8 mouse cellular contexts compared by ENCODE assay signal in the genomic region with DNA sequence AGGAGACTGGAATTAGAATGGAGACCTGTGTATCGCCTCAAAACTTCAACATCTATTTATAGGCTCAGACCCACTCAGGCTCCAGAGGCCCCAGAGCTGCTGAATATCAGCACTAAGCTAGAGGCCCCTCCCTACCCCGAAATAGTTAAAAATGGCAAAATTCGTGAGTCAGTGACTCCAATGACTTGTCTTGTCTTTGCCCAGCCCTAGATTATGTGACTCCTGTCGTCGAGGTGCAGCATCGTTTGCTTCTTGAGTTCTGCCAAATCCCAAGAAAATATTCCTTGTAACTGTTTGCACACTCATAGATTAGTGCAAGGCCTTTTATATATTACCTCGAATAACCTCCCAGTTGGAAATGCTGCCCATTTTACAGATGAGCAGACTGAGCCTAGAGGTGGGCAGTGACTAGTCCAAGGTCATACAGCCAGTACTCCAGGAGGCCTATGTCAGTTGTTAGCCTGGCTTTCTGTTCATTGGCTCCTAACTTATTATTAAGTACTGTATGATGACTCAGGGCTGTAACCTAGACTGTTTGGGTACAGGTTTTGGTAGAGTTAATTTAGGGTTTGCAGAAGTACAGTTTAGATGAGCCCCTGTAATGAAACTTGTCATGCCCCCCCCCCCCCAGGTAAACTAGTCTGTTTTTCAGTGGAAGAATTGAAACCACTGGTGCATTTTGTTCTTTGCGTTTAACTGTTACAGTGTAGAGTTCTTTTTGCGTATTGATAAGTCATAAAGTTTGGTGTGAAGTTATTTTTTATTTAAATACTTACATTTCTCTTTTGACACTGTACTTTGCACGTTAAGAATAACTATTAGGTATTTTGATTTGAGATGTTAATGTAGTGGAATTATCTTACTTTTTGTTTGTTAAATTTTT. TPM values are rescaled to one million over a fixed set of nuclear protein-coding genes. Genes with fewer than 3 reads are reported as not detected.
DNase-seq lines count a peak whose midpoint lies in the region; ATAC-seq lines count a peak whose summit lies in the region.

No protein-coding gene starts in this region.

- peak overlapping the region; percentile 100 for H3K9ac ChIP-seq in stomach, embryonic 16.5 days (ENCODE audit: low read length)

- 28% methylated on average over 10 of the region's 10 CpGs for WGBS in heart, embryonic 10.5 days
- 22% methylated on average over 10 of the region's 10 CpGs for WGBS in stomach, embryonic 16.5 days

- intact Hi-C loops in heart, postnatal 25 days (cut with DNase I), result no loop called here

- no peaks in the 10 kb centered on the region for H3K36me3 ChIP-seq in heart, embryonic 10.5 days
- no peaks in the 10 kb centered on the region for H3K36me3 ChIP-seq in stomach, embryonic 16.5 days (ENCODE audit: control insufficient read depth, insufficient read depth, low read length)

- H3K27me3 ChIP-seq in heart, embryonic 10.5 days (ENCODE audit: insufficient read depth, poor library complexity, severe bottlenecking), result no peaks in the 10 kb centered on the region
- no peaks in the 10 kb centered on the region for H3K27me3 ChIP-seq in stomach, embryonic 16.5 days (ENCODE audit: control insufficient read depth, insufficient read depth, low read length)

- H3K4me1 ChIP-seq in heart, embryonic 10.5 days, result peaks cover 39% of the 10 kb centered on the region
- H3K4me1 ChIP-seq in stomach, embryonic 16.5 days (ENCODE audit: control insufficient read depth, insufficient read depth, low read length), result peaks cover 35% of the 10 kb centered on the region

- peak overlapping the region; percentile 62 for H3K4me2 ChIP-seq in stomach, embryonic 16.5 days (ENCODE audit: low read depth, low read length)

- ATAC-seq in erythroblast, adult 5-6 weeks (replicated peaks; ENCODE audit: low FRiP score, poor library complexity, severe bottlenecking), result peak; percentile 21; the same call in 1 of the 2 replicates
- no peak for ATAC-seq in stomach, embryonic 16.5 days (ENCODE audit: insufficient read depth, low FRiP score)

- H3K9me3 ChIP-seq in heart, embryonic 10.5 days, result no peaks in the 10 kb centered on the region
- H3K9me3 ChIP-seq in stomach, embryonic 16.5 days (replicated peaks; ENCODE audit: control insufficient read depth, low read length), result no peaks in the 10 kb centered on the region

- H3K4me3 ChIP-seq in heart, embryonic 10.5 days, result peak overlapping the region; percentile 98
- peak overlapping the region; percentile 98 for H3K4me3 ChIP-seq in stomach, embryonic 16.5 days (replicated peaks; ENCODE audit: low read length)

- DNase-seq in heart, embryonic 10.5 days (ENCODE audit: low spot score), result no peak
- no peak for DNase-seq in heart, postnatal 25 days (ENCODE audit: low spot score)
- DNase-seq in CD4-positive helper T cell, adult 2 months (ENCODE audit: low read depth, low spot score), result peak; percentile 25
- peak; percentile 46 for DNase-seq in liver
- DNase-seq in spleen, postnatal 36 days (ENCODE audit: low spot score in 2 of 2), result no peak
- DNase-seq in layer of hippocampus, postnatal 25 days (ENCODE audit: extremely low spot score in 1 of 2, low spot score in 1 of 2), result no peak

- H3K27ac ChIP-seq in heart, embryonic 10.5 days, result peak overlapping the region; percentile 100
- H3K27ac ChIP-seq in stomach, embryonic 16.5 days (ENCODE audit: low read length), result peak overlapping the region; percentile 100

RNA-seq across cellular contexts. Expression of a gene that starts 1.5 kb away (rescaled TPM):
- 7.7 and 8.1 TPM in 2 replicates for polyA plus RNA-seq in heart, embryonic 10.5 days (2016; fragmentation: Nextera tagmentation; extraction: Ambion mirVana)
- total RNA-seq in heart, postnatal 25 days (2021), result 10 to 100 TPM; 71.4 to 71.9 TPM
- total RNA-seq in erythroblast, adult 5-6 weeks (2015; ENCODE audit: low replicate concordance), result 34.3 and 65.1 TPM in 2 replicates
- total RNA-seq in erythroblast, adult 5-6 weeks (2017; ENCODE audit: low replicate concordance), result 60.3 and 66.8 TPM in 2 replicates
- 7.4 TPM in 2 replicates for polyA plus RNA-seq in stomach, embryonic 16.5 days (2015; fragmentation: Nextera tagmentation; extraction: Ambion mirVana)
- total RNA-seq in layer of hippocampus, postnatal 25 days (2021), result 10 to 100 TPM; 84.3 to 90.8 TPM

RNA-seq across cellular contexts. Expression of a gene that starts 44.7 kb away (rescaled TPM):
- 60.0 and 61.4 TPM in 2 replicates for polyA plus RNA-seq in heart, embryonic 10.5 days (2016; fragmentation: Nextera tagmentation; extraction: Ambion mirVana)
- total RNA-seq in heart, postnatal 25 days (2021), result 10 to 100 TPM; 23.0 to 24.2 TPM
- 5.2 and 8.4 TPM in 2 replicates for total RNA-seq in erythroblast, adult 5-6 weeks (2015; ENCODE audit: low replicate concordance)
- total RNA-seq in erythroblast, adult 5-6 weeks (2017; ENCODE audit: low replicate concordance), result 4.5 and 19.8 TPM in 2 replicates
- 52.7 and 53.3 TPM in 2 replicates for polyA plus RNA-seq in stomach, embryonic 16.5 days (2015; fragmentation: Nextera tagmentation; extraction: Ambion mirVana)
- total RNA-seq in layer of hippocampus, postnatal 25 days (2021), result 10 to 100 TPM; 31.9 to 34.6 TPM

Comparison
In these comparisons a context has a peak if more than half of its experiments do, and no peak if none do; other contexts are left out.
1. DNase-seq: peak in CD4-positive helper T cell, adult 2 months (single experiment) and liver (single experiment); none in heart, embryonic 10.5 days (single experiment), heart, postnatal 25 days (single experiment), spleen, postnatal 36 days (0 of 2) and layer of hippocampus, postnatal 25 days (0 of 2).